Mouse (Mus musculus) T-helper 2 cell (primary cell): ENCODE data around the gene Gm15517.
"Not testable (repeated sequence)": the region's sequence is repeated elsewhere in the genome, so short reads cannot be mapped to it uniquely, and the experiment has no call there.

ENCODE experiments used
- in situ Hi-C: fragments of 300-600 bp; cut with MboI, MseI; formaldehyde crosslinking; loops from one replicate; pipeline ENCODE4 v1.15.1; 2025; ENCODE audit warnings: high pct_unique_total_duplicates

Gm15517 gene

DNA sequence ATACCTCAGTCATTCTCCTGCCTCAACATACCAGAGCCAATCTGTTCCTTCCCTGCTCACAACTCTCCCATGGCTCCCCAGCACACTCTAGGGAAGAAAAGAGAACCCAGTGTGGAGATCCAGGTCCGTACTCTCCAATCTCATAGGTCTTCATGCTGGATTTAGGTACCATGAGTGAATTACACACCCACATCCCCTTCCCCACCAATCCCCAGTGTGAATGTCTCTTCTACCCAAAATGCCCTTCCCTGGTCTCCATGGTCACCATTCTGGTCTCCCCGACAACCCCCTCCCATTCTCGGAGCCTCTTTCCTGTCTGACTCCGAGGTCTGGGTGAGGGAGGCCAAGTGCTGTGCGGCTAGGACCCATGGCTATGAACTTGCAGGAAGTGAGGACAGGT is at the start of gene Gm15517:
Gene Gm15517, plus strand, starts transcription at position 301 of the 400 bp plus-strand sequence.
- in situ Hi-C loops = loop anchor here (5.0 kb wide), 2 partner anchors 46 to 206 kb away; partner anchors contain the start of genes Aspdh, Clec11a and Josd2

DNA sequence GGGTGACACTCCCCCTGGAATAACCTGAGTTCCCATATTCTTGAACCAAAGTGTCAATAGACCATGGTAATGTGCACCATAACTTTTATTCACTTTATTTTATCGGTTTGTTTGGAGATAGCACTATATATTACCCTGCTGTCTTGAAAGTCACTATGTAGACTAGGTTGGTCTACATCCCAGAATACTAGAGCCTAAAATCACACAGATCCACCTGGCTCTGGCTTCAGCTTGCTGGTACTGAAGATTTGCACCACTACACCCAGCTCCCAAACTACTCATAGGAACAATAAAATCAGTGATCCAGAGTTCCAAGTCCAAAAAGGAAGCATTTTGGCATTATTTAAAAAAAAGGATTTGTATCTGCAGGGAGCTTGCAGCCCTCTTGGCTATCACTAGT is 45.6 kb upstream of the Gm15517 start, which contains the start of gene Klk1b5:
Gene Klk1b5, plus strand, starts transcription at position 301 of the 400 bp plus-strand sequence.
- in situ Hi-C loops = no loop called here

DNA sequence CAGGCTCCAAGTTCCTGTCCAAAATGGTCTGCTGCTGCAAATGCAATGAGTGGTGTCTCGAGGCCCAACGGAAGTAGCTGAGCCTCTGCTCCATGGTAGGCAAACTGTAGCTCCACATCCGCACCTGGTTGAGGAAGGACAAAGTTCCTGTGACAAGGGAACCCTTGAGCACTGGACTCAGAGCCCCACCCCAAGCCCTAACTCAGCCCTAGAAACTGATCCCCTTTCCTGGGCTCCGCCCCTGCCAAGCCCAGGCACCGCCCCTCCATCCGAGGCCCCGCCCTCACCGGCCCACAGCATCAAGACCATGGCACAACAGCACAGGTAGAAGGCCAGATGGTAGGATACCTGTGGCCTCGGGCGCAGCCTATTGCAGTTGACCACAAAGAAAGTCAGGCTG is 39.6 kb upstream of the Gm15517 start:
- in situ Hi-C loops = not testable (repeated sequence)

DNA sequence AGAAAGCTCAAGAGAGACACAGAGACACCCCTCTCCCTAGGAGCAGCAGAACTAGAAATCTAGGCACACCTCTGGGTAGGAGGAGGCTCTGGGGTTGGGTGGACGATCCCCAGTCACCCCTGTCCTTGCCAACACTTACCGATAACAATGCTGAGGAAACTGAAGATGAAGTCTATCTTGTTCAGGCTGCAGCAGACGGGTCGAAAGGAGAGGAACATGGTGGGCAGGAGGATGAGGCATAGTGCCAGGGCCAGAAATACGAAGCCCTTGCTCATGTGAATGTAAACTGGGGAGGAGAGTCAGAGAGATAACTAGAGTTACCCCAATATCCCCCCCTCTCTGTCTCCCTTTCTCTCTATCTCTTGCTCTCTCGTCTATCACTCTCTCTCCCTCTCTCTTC is 38.9 kb upstream of the Gm15517 start:
- in situ Hi-C loops = not testable (repeated sequence)

DNA sequence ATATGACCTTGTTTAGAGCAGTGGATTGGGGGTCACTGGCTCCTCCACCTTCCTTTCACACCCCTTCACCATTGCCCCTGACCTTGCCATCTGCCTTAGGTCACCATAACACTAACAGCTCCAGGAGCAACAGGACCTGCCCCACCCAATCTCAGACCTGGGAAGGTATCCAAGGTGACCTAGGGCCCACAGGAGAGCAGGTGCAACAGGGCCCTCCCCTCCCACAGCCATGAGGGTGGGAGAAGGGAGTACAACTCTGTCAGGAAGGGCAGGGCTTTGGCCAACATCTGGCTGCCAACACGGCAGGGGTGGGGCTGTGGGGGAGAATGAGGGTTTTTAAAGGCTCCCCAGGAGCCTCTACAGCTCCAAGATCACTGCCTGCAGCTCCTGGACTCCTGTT is 36.2 kb upstream of the Gm15517 start, which contains the start of gene Klk1:
Gene Klk1, plus strand, starts transcription at position 285 of the 400 bp plus-strand sequence.
- in situ Hi-C loops = no loop called here

DNA sequence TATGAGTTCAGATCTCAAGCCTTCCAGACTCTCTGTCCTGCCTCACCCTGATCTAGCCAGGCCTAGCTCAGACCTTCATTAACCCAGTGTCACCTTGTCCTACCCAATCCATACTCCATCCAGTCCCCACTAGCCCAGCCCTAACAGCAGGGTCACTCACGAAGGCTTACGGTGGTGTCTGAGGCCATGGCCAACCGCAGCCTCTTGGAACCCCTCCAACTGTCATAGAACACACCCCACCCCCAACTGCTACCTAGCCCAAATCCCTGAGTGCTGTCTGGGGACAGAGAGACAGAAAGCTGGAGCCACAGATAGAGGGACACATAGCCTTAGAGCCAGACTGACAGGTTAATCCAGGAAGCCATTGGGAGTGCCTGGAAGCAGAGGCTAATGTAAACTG is 25.3 kb upstream of the Gm15517 start, which contains the start of gene Gm36864:
Gene Gm36864, plus strand, starts transcription at position 269 of the 400 bp plus-strand sequence.
- in situ Hi-C loops = no loop called here

DNA sequence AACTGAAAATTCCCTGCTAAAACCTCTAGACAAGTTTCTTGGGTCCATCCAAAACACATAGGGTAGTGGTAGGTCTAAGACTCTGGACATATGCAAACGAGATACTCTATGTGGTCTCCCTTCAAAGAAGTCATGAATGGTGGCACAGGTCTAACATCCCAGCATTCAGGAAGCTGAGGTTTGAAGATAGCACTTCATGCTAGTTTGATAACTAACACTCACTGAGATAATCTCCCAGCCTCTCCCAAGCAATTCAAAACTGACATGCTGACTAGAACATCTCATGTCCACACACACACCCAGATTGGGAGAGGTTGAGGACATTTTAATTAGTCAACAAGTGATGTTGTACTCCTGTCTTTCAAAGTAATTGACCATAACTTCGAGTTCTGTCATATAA is 21.3 kb upstream of the Gm15517 start:
- in situ Hi-C loops = no loop called here

DNA sequence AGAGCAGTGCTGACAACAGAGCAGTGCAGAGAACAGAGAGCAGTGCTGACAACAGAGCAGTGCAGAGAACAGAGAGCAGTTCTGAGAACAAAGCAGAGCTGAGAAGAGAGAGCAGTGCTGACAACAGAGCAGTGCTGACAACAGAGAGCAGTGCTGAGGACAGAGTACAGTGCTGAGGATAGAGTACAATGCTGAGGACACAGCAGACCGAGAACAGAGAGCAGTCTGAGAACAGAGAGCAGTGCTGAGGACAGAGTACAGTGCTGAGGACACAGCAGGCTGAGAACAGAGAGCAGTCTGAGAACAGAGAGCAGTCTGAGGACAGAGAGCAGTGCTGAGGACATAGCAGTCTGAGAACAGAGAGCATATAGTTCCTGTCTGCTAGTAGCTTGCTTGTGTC is 20.5 kb upstream of the Gm15517 start:
- in situ Hi-C loops = no loop called here

DNA sequence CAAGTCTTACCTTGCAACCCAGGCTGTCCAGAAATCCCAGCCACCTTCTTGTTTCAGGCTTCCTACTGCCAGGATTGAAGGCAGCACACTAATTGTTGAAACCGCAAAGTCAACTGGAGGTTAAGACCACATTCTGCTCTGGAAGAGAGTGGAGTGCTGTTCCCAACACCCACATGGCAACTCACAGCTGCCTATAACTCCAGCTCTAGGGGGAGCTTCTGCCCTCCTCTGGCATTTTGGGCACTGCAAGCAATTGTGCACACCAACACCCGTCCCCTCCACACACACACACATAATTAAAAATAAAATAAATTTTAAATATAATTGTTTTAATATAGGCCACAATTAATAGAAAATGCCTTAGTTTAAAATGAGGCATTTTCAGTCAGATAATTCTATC is 20.1 kb upstream of the Gm15517 start:
- in situ Hi-C loops = no loop called here

DNA sequence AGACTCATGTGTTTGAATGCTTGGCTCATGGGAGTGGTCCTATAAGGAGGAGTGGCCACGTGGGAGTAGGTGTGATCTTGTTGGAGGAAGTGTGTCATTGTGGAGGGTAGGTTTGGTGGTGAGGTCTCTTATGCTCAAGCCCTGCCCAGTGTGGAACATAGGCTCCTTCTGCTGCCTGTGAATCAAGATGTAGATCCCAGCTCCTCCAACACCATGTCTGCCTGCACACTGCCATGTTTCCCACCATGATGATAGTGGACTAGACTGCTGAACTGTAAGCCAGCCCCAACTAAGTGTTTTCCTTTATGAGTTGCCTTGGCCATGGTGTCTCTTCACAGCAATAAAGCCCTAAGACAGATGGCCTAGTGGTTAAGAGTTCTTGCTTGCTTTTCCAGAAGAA is 17.2 kb upstream of the Gm15517 start:
- in situ Hi-C loops = no loop called here

DNA sequence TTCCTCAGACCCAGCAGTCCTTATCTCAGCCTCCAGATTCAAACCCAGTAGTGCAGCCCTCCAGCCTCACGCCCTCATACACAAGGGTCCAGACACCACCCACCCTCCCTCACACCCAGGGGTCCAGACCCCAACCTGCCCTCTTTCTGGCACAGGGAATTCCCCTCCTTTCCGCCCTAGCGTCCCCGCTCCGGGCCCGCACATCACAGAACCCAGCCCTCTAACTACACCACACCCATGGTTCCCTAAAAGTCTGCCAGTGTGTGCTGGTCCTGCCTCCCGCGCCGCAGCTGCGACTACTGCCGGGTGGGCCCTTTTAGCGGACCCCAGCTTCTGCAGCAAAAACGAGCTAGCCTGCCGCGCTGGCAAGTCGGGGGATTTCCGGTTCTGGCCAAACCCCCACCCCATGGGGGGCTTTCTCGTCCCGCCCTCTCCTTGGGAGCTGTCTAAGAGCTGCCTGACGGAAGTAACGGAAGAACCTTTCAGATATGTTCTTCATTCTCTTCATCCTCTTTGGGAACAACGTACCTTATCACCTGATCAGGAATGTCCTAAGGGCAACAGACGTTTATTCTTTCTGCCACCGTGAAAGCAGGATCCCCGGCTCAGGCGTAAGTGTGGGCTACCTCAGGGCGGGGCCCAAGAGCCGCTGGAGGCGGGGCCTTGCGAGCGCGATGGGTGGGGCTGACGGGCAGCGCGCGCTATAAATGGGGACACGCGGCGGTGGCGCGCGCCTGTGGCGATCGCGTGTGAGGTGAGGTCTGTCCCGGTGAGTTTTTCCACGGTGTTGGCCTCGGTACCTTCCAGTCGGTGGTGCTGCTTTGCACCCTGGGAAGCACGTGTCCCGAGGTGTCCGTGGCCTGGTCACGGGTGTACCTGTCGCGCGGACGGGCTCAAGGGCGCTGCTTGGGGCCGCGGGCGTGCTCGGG is 14.9 kb upstream of the Gm15517 start, which contains the start of the genes 1700028J19Rik and 2410002F23Rik:
Gene 1700028J19Rik, minus strand, starts transcription at position 641 of the 929 bp plus-strand sequence.
Gene 2410002F23Rik, plus strand, starts transcription at position 668 of the 929 bp plus-strand sequence.
- in situ Hi-C loops = no loop called here

DNA sequence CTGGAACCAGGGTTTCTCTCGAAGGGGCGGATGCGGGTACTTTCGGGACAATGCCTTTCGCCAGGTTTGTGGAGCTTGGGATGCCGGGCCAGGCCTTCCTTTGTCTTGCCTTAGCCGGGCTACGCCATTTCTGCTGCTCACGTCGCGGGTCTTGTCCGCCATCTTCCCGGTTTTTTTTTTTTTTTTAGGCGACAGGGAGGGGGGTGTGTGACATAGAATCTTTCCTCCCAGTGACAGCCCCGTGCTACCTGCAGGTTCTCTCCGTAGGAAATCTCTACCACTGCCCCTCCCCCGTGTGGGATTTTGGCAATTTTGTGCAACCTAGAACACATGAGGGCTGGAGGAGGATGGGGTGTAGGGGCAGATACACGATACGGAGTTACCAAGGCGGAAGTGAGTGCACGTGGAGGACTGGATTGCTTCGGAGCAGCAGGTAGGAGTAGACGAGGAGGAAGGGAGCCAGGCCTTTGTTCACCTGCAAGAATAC is 14.2 kb upstream of the Gm15517 start:
- in situ Hi-C loops = no loop called here

DNA sequence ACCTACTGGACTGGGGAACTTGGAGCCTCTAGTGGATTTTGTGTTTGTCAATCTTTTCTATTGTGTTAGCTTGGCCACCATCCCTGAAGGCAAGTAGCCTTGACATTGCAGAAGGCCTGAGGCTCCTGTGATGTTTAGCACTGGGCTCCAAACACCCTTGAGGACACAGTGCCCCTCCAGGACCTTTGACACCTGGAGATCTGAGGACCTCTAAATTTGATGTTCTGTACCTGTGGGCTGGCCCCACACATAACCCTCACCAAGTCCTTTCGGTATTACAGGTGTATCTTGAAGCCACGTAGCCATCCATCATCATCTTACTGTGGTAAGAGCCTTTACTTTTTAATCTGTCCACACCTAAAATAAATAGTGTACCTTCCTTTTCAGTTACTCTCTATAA is 13.3 kb upstream of the Gm15517 start:
- in situ Hi-C loops = no loop called here

DNA sequence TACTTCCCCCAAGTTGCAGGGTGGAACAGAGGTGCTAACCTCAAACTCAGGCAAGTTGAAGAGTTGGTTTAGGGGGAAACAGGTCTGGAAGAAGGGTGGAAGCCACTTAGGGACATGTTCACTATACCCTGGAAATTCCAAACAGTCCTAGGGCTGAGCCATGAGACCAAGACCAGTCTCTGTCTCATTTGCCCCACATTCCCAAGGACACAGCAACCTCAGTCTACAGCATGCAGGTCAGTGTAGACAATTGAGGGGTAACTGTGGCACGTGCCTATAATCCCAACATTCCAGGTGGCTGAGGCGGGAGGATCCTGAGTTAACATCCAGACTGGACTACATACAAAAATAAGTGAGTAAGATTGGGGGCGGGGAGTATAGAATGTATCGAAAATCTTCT is 12.0 kb upstream of the Gm15517 start:
- in situ Hi-C loops = no loop called here

DNA sequence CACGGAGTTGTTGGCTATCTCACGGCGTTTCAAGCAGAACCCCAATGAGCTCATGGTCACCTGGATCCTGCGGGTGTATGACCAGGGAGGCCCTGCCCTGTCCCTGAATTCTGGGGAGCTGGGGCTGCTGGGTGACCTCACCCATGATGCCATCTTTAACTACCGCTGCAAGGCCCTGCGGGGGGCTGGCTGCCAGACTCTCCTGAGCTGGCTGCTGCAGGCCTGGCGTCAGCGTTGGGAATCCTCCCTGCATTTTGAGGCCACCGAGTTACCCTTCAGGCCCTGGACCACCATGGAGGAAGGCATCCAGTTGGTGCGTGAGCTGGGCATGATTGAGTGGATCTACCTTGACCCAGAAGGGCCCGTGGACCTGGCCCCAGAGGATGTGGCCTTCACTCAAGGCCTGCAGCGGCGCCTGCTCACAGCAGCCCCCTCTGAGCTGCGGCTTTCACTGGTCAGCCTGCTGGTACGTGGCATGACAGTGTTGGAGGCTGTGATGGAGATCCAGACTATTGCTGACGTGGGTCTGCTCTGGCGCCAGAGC is 10.4 kb upstream of the Gm15517 start:
- in situ Hi-C loops = not testable (repeated sequence)

DNA sequence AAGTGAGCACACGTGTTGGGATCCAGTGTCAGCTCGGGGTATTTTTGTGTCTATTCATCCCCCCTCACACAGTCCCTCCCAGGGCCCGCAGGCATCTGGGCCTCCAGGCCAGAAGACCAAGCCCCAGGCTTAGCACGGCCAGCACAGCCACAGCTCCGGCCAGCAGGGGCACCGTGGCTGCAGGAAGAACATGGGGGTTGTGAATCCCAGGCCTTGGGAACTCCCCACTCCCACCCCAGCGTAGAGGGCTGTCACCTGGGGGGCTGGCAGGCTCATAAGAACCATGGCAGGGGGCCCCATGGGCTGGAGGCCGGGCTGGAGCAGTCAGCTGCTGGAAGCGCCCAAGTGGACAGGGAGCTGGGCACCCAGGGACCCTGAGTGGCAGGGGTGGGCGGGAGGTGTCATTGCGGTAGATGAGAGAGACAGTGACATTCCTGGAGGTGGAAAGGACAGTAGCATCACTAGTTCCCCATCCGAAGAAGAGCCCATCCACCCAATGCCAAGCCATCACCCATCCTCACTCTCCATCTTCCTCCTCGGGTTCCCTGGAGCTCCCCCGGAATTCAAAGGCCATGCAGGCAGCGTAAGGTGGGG is 8.1 kb upstream of the Gm15517 start:
- in situ Hi-C loops = no loop called here

DNA sequence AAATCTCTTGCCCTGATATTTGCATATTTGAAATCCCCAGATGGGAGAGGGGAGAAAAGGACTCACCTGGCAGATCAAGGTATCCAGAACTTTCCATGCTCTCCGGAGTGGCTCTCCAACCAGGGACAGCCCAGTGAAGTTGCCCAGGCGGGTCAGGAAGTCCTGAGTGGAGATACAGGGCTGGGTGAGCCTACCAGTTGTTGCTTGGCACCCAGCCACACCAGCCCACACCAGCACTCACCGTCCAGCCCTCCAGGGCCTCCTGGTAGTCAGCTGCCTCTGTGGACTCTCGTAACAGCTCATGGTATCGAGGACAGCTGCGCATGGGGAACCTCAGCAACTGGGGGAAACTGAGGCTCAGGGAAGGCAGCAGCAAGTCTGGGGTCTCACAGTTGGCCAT is 6.3 kb upstream of the Gm15517 start:
- in situ Hi-C loops = no loop called here

DNA sequence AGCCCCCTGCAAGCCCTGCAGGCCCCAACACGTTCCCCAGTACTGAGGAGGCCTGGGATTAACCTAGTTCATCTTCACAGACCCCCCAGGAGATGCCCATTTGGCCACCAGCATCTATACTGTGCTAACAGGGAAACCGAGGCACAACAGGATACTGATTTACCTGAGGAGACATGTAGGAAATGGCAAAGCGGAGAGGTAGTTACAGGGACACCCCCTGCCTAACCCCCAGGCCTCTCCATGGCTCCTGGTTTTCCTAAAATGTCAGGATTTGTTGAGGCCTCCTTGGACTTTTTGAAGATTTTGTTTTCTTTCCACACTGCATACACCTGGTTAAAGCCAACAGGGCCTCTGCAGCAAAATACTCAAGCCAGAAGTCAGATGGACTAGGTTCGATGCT is 4.0 kb upstream of the Gm15517 start, which contains the start of gene Acp4:
Gene Acp4, minus strand, starts transcription at position 101 of the 400 bp plus-strand sequence.
- in situ Hi-C loops = no loop called here

DNA sequence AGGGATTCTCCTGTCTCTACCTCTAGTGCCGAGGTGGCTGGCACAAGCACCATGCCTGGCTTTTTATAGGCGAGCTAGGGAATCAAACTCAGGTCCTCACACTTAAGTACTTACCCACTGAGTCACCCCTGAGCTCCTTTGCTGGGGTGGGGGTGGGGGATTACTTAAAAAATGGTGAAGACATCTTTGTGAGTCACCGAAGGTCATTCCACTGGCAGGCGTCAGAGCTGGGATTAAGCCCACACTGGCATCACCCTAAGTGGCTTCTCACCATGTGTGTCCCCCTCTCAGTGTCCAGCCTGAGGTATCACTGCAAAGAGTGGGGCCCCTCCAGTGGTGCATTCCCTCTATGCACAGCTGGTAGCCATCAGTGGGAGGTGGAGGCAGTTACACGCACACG is 837 bp upstream of the Gm15517 start:
- in situ Hi-C loops = loop anchor here (5.0 kb wide), 2 partner anchors 47 to 207 kb away; partner anchors contain the start of genes Aspdh, Clec11a and Josd2

DNA sequence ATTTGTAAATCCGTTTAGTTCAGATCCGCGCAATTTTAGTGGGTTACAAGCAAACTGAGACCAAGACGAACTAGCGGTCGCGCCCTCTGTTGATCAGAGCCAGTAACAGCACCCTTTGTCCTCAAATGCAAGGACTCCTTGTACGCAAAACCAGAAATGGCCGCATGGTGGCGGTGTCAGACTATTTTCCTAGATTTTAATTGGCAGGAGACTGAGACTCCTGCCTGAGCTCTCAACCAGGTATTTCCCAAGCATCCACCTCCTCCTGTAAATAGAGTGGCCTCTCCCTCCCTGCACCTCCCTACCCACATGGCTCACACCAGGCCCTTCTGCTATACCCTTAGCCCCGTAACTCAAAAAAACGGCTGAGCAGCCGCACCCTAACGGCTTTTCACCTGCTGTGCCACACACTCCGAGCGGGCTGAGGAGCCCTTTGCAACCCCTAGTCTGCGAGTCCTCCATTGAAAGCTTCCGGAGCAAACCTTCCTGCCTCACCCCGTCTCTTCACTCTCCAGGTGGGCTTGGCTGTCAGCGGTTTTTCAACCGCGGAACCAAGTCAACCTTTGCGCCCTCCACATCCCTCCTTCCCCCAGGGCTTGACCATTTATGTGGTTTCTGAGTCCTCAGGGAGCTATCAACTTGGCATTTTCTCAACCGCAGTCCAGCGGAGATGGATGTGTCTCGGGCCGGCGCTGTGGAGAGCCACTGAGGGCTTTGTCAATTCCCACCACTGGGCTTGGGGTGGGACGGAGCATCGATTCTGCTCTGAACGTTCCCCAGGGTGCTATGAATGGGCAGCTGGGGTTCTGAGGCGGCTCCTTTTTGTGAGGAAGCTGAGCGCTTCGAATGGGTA is 1.8 kb downstream of the Gm15517 start:
- in situ Hi-C loops = loop anchor here (5.0 kb wide), 2 partner anchors 44 to 204 kb away; partner anchors contain the start of genes Aspdh, Clec11a and Josd2

DNA sequence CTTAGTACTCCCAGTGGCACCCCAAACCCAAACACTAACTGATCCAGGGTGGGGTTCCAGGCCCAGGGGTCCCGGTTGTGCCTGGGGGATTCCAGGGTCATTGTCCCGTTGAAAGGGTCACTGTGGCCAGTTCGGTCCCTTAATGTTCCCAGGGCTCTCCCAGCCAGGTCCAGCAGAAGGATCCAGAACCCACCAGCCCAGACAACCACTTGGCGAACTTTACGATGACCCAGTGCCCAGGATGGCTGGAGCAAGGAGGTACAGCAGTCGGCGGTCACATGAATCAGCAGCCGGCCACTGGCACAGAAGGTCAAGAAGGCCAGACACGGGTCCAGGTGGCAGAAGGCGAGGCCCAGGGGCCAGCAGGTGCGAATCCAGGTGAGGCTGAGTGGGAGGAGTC is 6.9 kb downstream of the Gm15517 start:
- in situ Hi-C loops = loop anchor here (5.0 kb wide), 1 partner anchor 79 kb away; no protein-coding TSS in a partner anchor
